Mouse (Mus musculus) granulocyte monocyte progenitor cell, adult 5-6 weeks (primary cell): ENCODE measurements around the gene Ccdc27. TPM values are rescaled to one million over a fixed set of nuclear protein-coding genes. Genes with fewer than 3 reads are reported as not detected.
A peak's percentile ranks its signal among the peaks of the same experiment; 100 is the strongest.

ENCODE experiments used
- ATAC-seq: replicated peaks from 2 replicates; pipeline ENCODE4 v1.8.0; 2016; ENCODE audit warnings: mild to moderate bottlenecking, moderate TSS enrichment, inconsistent platforms; ENCODE audit not compliant: poor library complexity, severe bottlenecking
- total RNA-seq, 2 experiments: library from RNA; stranded (forward) in 1 of 2; stranded (reverse) in 1 of 2; fragments of 200-712, 200-1000 nt in 1 of 2; fragments of >200 nt in 1 of 2; fragmentation: Nextera tagmentation in 1 of 2; gene quantifications; 2 replicates each; pipeline ENCODE4 v1.2.3; 2014 to 2017

Ccdc27 gene
- total RNA-seq (2014; fragmentation: Nextera tagmentation) (not detected in 2 replicates), total RNA-seq (2017) (not detected in 2 replicates)

- ATAC-seq: no peak
Observed at GRCm38 (mm10) chr4:154042577-154042976, at the start of gene Ccdc27. Ccdc27 (minus strand) TSS chr4:154042677.

- ATAC-seq: no peak
Observed at GRCm38 (mm10) chr4:154091356-154091755, 48.9 kb upstream of the Ccdc27 start.

- ATAC-seq: no peak; the same call in 1 of the 2 replicates
Observed at GRCm38 (mm10) chr4:154089205-154089604, 46.7 kb upstream of the Ccdc27 start.

GRCm38 (mm10) chr4:154086436-154086835 is 44.0 kb upstream of the Ccdc27 start:
- ATAC-seq: no peak

- ATAC-seq: no peak
Observed at GRCm38 (mm10) chr4:154085856-154086255, 43.4 kb upstream of the Ccdc27 start.

- no peak for ATAC-seq
Observed at GRCm38 (mm10) chr4:154081974-154082373, 39.5 kb upstream of the Ccdc27 start.

- no peak for ATAC-seq
Observed at GRCm38 (mm10) chr4:154081021-154081420, 38.5 kb upstream of the Ccdc27 start.

- no peak for ATAC-seq
Observed at GRCm38 (mm10) chr4:154080211-154080610, 37.7 kb upstream of the Ccdc27 start.

- ATAC-seq: no peak
Observed at GRCm38 (mm10) chr4:154071941-154072340, 29.5 kb upstream of the Ccdc27 start.

- ATAC-seq: no peak
Observed at GRCm38 (mm10) chr4:154071521-154071920, 29.0 kb upstream of the Ccdc27 start.

GRCm38 (mm10) chr4:154070896-154071295 is 28.4 kb upstream of the Ccdc27 start:
- ATAC-seq: peak; percentile 55

GRCm38 (mm10) chr4:154064827-154065773 is 22.6 kb upstream of the Ccdc27 start:
- peak; percentile 79 for ATAC-seq

GRCm38 (mm10) chr4:154057696-154058095 is 15.2 kb upstream of the Ccdc27 start:
- no peak for ATAC-seq

- ATAC-seq: no peak
Observed at GRCm38 (mm10) chr4:154056661-154057060, 14.2 kb upstream of the Ccdc27 start.

GRCm38 (mm10) chr4:154056046-154056445 is 13.6 kb upstream of the Ccdc27 start:
- no peak for ATAC-seq

GRCm38 (mm10) chr4:154055482-154055881 is 13.0 kb upstream of the Ccdc27 start:
- no peak for ATAC-seq

- ATAC-seq: no peak
Observed at GRCm38 (mm10) chr4:154053065-154053464, 10.6 kb upstream of the Ccdc27 start.

- ATAC-seq: no peak
Observed at GRCm38 (mm10) chr4:154051401-154051800, 8.9 kb upstream of the Ccdc27 start.

GRCm38 (mm10) chr4:154045837-154046236 is 3.4 kb upstream of the Ccdc27 start:
- ATAC-seq: no peak

- ATAC-seq: no peak
Observed at GRCm38 (mm10) chr4:154037123-154037522, 5.4 kb downstream of the Ccdc27 start.

GRCm38 (mm10) chr4:154028646-154029045 is 13.8 kb downstream of the Ccdc27 start:
- ATAC-seq: no peak; the same call in 1 of the 2 replicates

- no peak for ATAC-seq
Observed at GRCm38 (mm10) chr4:154028066-154028465, 14.4 kb downstream of the Ccdc27 start.
